Mouse (Mus musculus): ENCODE measurements at regions not wholly inside any gene's neighbourhood (a gene's known extent, or its start where the extent isn't known, plus 50 kb on each side); places are given as distances from the start of the nearest gene placed in this dataset.

DNA sequence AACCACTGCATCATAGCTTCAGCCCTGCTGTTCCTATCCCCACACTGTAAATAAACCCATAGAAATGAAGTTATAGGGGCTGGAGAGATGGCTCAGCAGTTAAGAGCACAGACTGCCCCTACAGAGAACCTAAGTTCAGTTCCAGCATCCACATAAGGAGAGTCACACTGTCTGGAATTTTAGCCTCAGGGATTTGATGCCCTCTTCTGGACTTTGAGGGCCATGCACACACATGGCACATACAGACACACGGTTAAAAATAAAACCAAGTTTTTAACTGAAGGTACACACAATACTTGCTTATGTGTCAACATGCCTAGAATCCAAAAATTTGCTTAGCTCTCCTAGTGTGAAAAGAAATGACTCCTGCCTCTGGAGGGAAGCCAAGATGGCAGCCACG is 61.1 kb upstream of the Bnip2 start:
- no peak for DNase-seq (ENCODE audit: low read depth, low spot score)
- H3K36me3 ChIP-seq (ENCODE audit: control insufficient read depth in 1 of 2, insufficient read depth in 2 of 2, low read length in 2 of 2) = no peaks in the 10 kb centered on the region
- TF ChIP-seq MAZ (IDR thresholded peaks at IDR 0.05; ENCODE audit: low read depth, low read length) (no peak), KAT2A (conservative IDR thresholded peaks at IDR 0.05; ENCODE audit: low read depth, low read length) (no peak), ZKSCAN1 (IDR thresholded peaks at IDR 0.05; ENCODE audit: low read depth, low read length) (no peak), ZNF384 (IDR thresholded peaks at IDR 0.05; ENCODE audit: low read depth, low read length) (no peak), TBP (IDR thresholded peaks at IDR 0.05; ENCODE audit: low read depth, low read length) (no peak), ZMIZ1 (IDR thresholded peaks at IDR 0.05; ENCODE audit: low read depth, low read length) (no peak), ZC3H11A (IDR thresholded peaks at IDR 0.05; ENCODE audit: low read depth, low read length) (no peak), MAFK (IDR thresholded peaks at IDR 0.05; ENCODE audit: borderline replicate concordance, low read depth, low read length) (no peak), CTCF (IDR thresholded peaks at IDR 0.05 in 2 of 3, conservative IDR thresholded peaks at IDR 0.05 in 1 of 3; ENCODE audit: control insufficient read depth in 1 of 3, insufficient read depth in 1 of 3, low read depth in 2 of 3, low read length in 3 of 3, poor library complexity in 1 of 3, severe bottlenecking in 1 of 3) (no peak), MYB (IDR thresholded peaks at IDR 0.05; ENCODE audit: low read depth, low read length) (no peak), MAX (IDR thresholded peaks at IDR 0.05; ENCODE audit: low read length) (no peak), ETS1 (IDR thresholded peaks at IDR 0.05; ENCODE audit: low read depth, low read length) (no peak), UBTF (IDR thresholded peaks at IDR 0.05; ENCODE audit: borderline replicate concordance, insufficient read depth, low read depth, low read length) (no peak)
- no peak overlapping the region for H3K9ac ChIP-seq (ENCODE audit: control insufficient read depth, low read depth, low read length, poor library complexity, severe bottlenecking)
- no peaks in the 10 kb centered on the region for H3K4me1 ChIP-seq (ENCODE audit: control insufficient read depth in 1 of 2, insufficient read depth in 2 of 2, low read length in 2 of 2)
- no peaks in the 10 kb centered on the region for H3K79me2 ChIP-seq (ENCODE audit: control insufficient read depth, insufficient read depth, low read length, poor library complexity)
- no peaks in the 10 kb centered on the region; a peak in 1 of 4 replicates for H3K27me3 ChIP-seq (ENCODE audit: control insufficient read depth in 1 of 2, insufficient read depth in 2 of 2, low read length in 2 of 2)
- no peaks in the 10 kb centered on the region for H3K9me3 ChIP-seq (replicated peaks; ENCODE audit: insufficient read depth, low read length)
- H3K4me3 ChIP-seq (ENCODE audit: control insufficient read depth in 1 of 2, insufficient read depth in 1 of 2, low read depth in 2 of 2, low read length in 2 of 2) = no peak overlapping the region
- H3K27ac ChIP-seq (ENCODE audit: control insufficient read depth, low read depth, low read length) = no peak overlapping the region

DNA sequence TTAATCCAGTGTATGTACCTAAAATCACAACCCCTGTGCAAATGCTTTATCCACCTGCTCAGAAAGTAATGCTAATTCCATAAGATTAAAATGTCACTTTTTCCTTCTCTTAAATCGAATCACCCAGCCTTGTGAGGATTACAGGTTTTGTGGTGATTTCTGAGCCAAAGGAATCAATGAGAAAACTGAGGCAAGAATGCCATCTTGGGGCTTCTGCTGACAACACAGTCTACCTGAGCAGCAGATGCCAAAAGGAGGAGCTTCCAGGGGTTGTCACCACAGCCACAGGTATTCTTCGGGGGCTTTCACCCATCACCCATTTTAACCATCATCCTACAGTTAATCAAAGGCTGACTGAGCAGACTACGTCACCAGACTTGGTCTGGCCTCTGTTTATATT is 51.4 kb upstream of the Bnip2 start:
- Histone ChIP-seq H3K9ac (ENCODE audit: control insufficient read depth, low read depth, low read length, poor library complexity, severe bottlenecking) (no peak overlapping the region), H3K27me3 (ENCODE audit: control insufficient read depth in 1 of 2, insufficient read depth in 2 of 2, low read length in 2 of 2) (no peaks in the 10 kb centered on the region), H3K4me3 (ENCODE audit: control insufficient read depth in 1 of 2, insufficient read depth in 1 of 2, low read depth in 2 of 2, low read length in 2 of 2) (no peak overlapping the region), H3K36me3 (ENCODE audit: control insufficient read depth in 1 of 2, insufficient read depth in 2 of 2, low read length in 2 of 2) (no peaks in the 10 kb centered on the region), H3K9me3 (replicated peaks; ENCODE audit: insufficient read depth, low read length) (no peaks in the 10 kb centered on the region), H3K27ac (ENCODE audit: control insufficient read depth, low read depth, low read length) (no peak overlapping the region), H3K4me1 (ENCODE audit: control insufficient read depth in 1 of 2, insufficient read depth in 2 of 2, low read length in 2 of 2) (no peaks in the 10 kb centered on the region), H3K79me2 (ENCODE audit: control insufficient read depth, insufficient read depth, low read length, poor library complexity) (no peaks in the 10 kb centered on the region)
- no peak for TF ChIP-seq MEF2A (IDR thresholded peaks at IDR 0.05; ENCODE audit: extremely low read depth, insufficient replicate concordance, low read depth, low read length, poor library complexity, severe bottlenecking)
- no peak for TF ChIP-seq TCF12 (IDR thresholded peaks at IDR 0.05; ENCODE audit: low read depth, low read length)
- no peak for TF ChIP-seq NELFE (IDR thresholded peaks at IDR 0.05; ENCODE audit: low read depth, low read length)
- no peak for TF ChIP-seq POLR2AphosphoS2 (IDR thresholded peaks at IDR 0.05; ENCODE audit: low read length)
- TF ChIP-seq TAL1 (IDR thresholded peaks at IDR 0.05; ENCODE audit: low read length) = no peak
- no peak for TF ChIP-seq MYB (IDR thresholded peaks at IDR 0.05; ENCODE audit: low read depth, low read length)
- TF ChIP-seq ZNF384 (IDR thresholded peaks at IDR 0.05; ENCODE audit: low read depth, low read length) = no peak
- TF ChIP-seq JUND (IDR thresholded peaks at IDR 0.05; ENCODE audit: low read depth, low read length) = no peak
- TF ChIP-seq ELF1 (IDR thresholded peaks at IDR 0.05; ENCODE audit: low read depth, low read length) = no peak
- no peak for TF ChIP-seq RAD21 (IDR thresholded peaks at IDR 0.05; ENCODE audit: low read depth, low read length)
- DNase-seq (ENCODE audit: low read depth, low spot score) = no peak

Measured in MEL (cell line).